22 mouse cellular contexts compared by ENCODE assay signal in genomic region chr8:70827010-70827409, GRCm38 (mm10). TPM values are rescaled to one million over a fixed set of nuclear protein-coding genes. Genes with fewer than 3 reads are reported as not detected.
A peak's percentile ranks its signal among the peaks of the same experiment; 100 is the strongest.
DNase-seq lines count a peak whose midpoint lies in the region; ATAC-seq and TF ChIP-seq lines count a peak whose summit lies in the region.
"Had no signal": no experiment of that assay in that cellular context is flagged by ENCODE, and none has a peak within 500 bp of the region (broad histone marks: within the 10 kb centered on the region; RNA-seq: fewer than 3 reads in every experiment).

No protein-coding gene starts in this region.

- no peaks in the 10 kb centered on the region for H3K9me3 ChIP-seq in liver, postnatal 0 days (ENCODE audit: low read length)
- H3K9me3 ChIP-seq in liver, embryonic 12.5 days (replicated peaks), result no peaks in the 10 kb centered on the region
- H3K9me3 ChIP-seq in E14TG2a.4 (ENCODE audit: low read length), result peaks cover 7% of the 10 kb centered on the region; the same call in 1 of the 2 replicates
- H3K9me3 ChIP-seq: heart, embryonic 10.5 days; hindbrain, embryonic 15.5 days; limb, embryonic 15.5 days; stomach, embryonic 15.5 days had no signal

- H3K4me3 ChIP-seq in gastrocnemius, adult 2 months, result no peak overlapping the region
- no peak overlapping the region for H3K4me3 ChIP-seq in liver, postnatal 0 days (ENCODE audit: low read depth, low read length)
- H3K4me3 ChIP-seq in liver, embryonic 12.5 days, result no peak overlapping the region
- no peak overlapping the region for H3K4me3 ChIP-seq in E14TG2a.4 (replicated peaks; ENCODE audit: low read length)
- H3K4me3 ChIP-seq: heart, embryonic 10.5 days; hindbrain, embryonic 15.5 days; limb, embryonic 15.5 days; megakaryocyte, embryonic 14.5 days; stomach, embryonic 15.5 days had no signal

- TF ChIP-seq CTCF in gastrocnemius, adult 2 months (IDR thresholded peaks at IDR 0.05), result peak; percentile 35
- peak; percentile 53 for TF ChIP-seq CTCF in liver, postnatal 0 days (IDR thresholded peaks at IDR 0.05; ENCODE audit: low read depth)
- peak; percentile 44; the same call in 1 of the 2 replicates for TF ChIP-seq CTCF in E14TG2a.4 (conservative IDR thresholded peaks at IDR 0.05; ENCODE audit: low read length)

- H3K27me3 ChIP-seq in liver, postnatal 0 days (ENCODE audit: insufficient read depth, low read length), result no peaks in the 10 kb centered on the region
- peaks cover 5% of the 10 kb centered on the region for H3K27me3 ChIP-seq in liver, embryonic 12.5 days (replicated peaks)
- H3K27me3 ChIP-seq in E14TG2a.4 (ENCODE audit: insufficient read depth, low read length), result peaks cover 3% of the 10 kb centered on the region; the same call in 1 of the 2 replicates
- H3K27me3 ChIP-seq: limb, embryonic 15.5 days; stomach, embryonic 15.5 days had no signal

- TF ChIP-seq EP300 in liver, postnatal 0 days (IDR thresholded peaks at IDR 0.05; ENCODE audit: low read depth), result no peak

- H3K27ac ChIP-seq in gastrocnemius, adult 2 months, result peak overlapping the region; percentile 84
- H3K27ac ChIP-seq in liver, postnatal 0 days (ENCODE audit: low read depth), result no peak overlapping the region
- H3K27ac ChIP-seq in liver, embryonic 12.5 days, result no peak overlapping the region
- H3K27ac ChIP-seq: heart, embryonic 10.5 days; hindbrain, embryonic 15.5 days; limb, embryonic 15.5 days; stomach, embryonic 15.5 days had no signal

- no peak overlapping the region for H3K9ac ChIP-seq in liver, postnatal 0 days (replicated peaks)
- no peak overlapping the region for H3K9ac ChIP-seq in liver, embryonic 12.5 days
- H3K9ac ChIP-seq: hindbrain, embryonic 15.5 days; limb, embryonic 15.5 days; stomach, embryonic 15.5 days had no signal

- intact Hi-C loops in gastrocnemius, adult 2 months (cut with DNase I), result no loop called here
- intact Hi-C loops in gastrocnemius, postnatal 14 days (cut with DNase I; ENCODE audit: low total_unique reads), result no loop called here
- intact Hi-C loops in left cerebral cortex, postnatal 10 days (cut with DNase I), result no loop called here

- ATAC-seq in liver, postnatal 0 days, result no peak
- no peak for ATAC-seq in liver, embryonic 12.5 days
- ATAC-seq: activated CD4-positive, CD25-positive, alpha-beta regulatory T cell, adult 4 months had no signal

- no peak overlapping the region for H3K4me2 ChIP-seq in liver, postnatal 0 days (ENCODE audit: low read depth, low read length)
- no peak overlapping the region for H3K4me2 ChIP-seq in liver, embryonic 12.5 days
- H3K4me2 ChIP-seq: hindbrain, embryonic 15.5 days; limb, embryonic 15.5 days; stomach, embryonic 15.5 days had no signal

- 91% methylated on average over 2 of the region's 2 CpGs for WGBS in liver, postnatal 0 days (ENCODE audit: insufficient replicate concordance)
- WGBS in liver, embryonic 12.5 days (ENCODE audit: insufficient replicate concordance), result 88% methylated on average over 2 of the region's 2 CpGs

- H3K36me3 ChIP-seq in liver, postnatal 0 days (replicated peaks; ENCODE audit: insufficient read depth, low read length), result no peaks in the 10 kb centered on the region
- H3K36me3 ChIP-seq in liver, embryonic 12.5 days, result no peaks in the 10 kb centered on the region
- H3K36me3 ChIP-seq in E14TG2a.4 (ENCODE audit: insufficient read depth, low read length), result no peaks in the 10 kb centered on the region
- H3K36me3 ChIP-seq: heart, embryonic 10.5 days; hindbrain, embryonic 15.5 days; limb, embryonic 15.5 days; stomach, embryonic 15.5 days had no signal

- no peak for DNase-seq in gastrocnemius, adult 2 months
- DNase-seq in gastrocnemius, postnatal 14 days, result no peak
- DNase-seq in liver, postnatal 0 days, result no peak
- peak; percentile 49 for DNase-seq in induced T-regulatory cell, adult 2 months (ENCODE audit: low read depth)
- no peak for DNase-seq in urinary bladder, postnatal 36 days (ENCODE audit: low spot score in 2 of 2)
- no peak for DNase-seq in left cerebral cortex, postnatal 10 days (ENCODE audit: extremely low spot score in 1 of 2, low spot score in 2 of 2)
- DNase-seq: adrenal gland, postnatal 14 days; cerebellum, adult 8-10 months; gastrocnemius, postnatal 10 days; heart, postnatal 14 days; kidney, adult 18-20 months; kidney, postnatal 25 days; spleen, adult 18-20 months had no signal

- no peaks in the 10 kb centered on the region for H3K4me1 ChIP-seq in liver, postnatal 0 days (ENCODE audit: insufficient read depth)
- peaks cover 13% of the 10 kb centered on the region for H3K4me1 ChIP-seq in liver, embryonic 12.5 days
- H3K4me1 ChIP-seq in E14TG2a.4 (replicated peaks; ENCODE audit: low read depth, low read length), result peaks cover 25% of the 10 kb centered on the region
- H3K4me1 ChIP-seq: hindbrain, embryonic 15.5 days; stomach, embryonic 15.5 days had no signal

RNA-seq across cellular contexts. Expression of gene Arrdc2, which starts 12.5 kb away (rescaled TPM):
- 100 to 1,000 TPM in 1 of 2 experiments, 10 to 100 TPM in 1; 66.5 to 182 TPM for total RNA-seq in gastrocnemius, adult 2 months (2021)
- 10 to 100 TPM in 1 of 2 experiments, 1 to 10 TPM in 1; 4.8 to 71.3 TPM for total RNA-seq in gastrocnemius, postnatal 14 days (2021)
- polyA plus RNA-seq in liver, postnatal 0 days (2015; fragmentation: Nextera tagmentation; extraction: Ambion mirVana), result 6.1 and 6.2 TPM in 2 replicates
- 16.1 and 17.8 TPM in 2 replicates for polyA plus RNA-seq in liver, embryonic 12.5 days (2016; fragmentation: Nextera tagmentation; extraction: Ambion mirVana)
- 10 to 100 TPM; 12.9 to 21.2 TPM for total RNA-seq in left cerebral cortex, postnatal 10 days (2021)

RNA-seq across cellular contexts. Expression of gene Il12rb1, which starts 18.8 kb away (rescaled TPM):
- not detected for total RNA-seq in gastrocnemius, adult 2 months (2021)
- under 1 TPM in 1 of 2 experiments, not detected in 1; 0.09 TPM for total RNA-seq in gastrocnemius, postnatal 14 days (2021)
- 0.19 and 0.25 TPM in 2 replicates for polyA plus RNA-seq in liver, postnatal 0 days (2015; fragmentation: Nextera tagmentation; extraction: Ambion mirVana)
- 0.18 and 0.22 TPM in 2 replicates for polyA plus RNA-seq in liver, embryonic 12.5 days (2016; fragmentation: Nextera tagmentation; extraction: Ambion mirVana)
- total RNA-seq in left cerebral cortex, postnatal 10 days (2021), result under 1 TPM; 0.13 to 0.28 TPM
- total RNA-seq: adrenal gland, postnatal 14 days had no signal
- polyA plus RNA-seq: heart, embryonic 10.5 days; hindbrain, embryonic 15.5 days; neural tube, embryonic 11.5 days had no signal

RNA-seq across cellular contexts. Expression of gene Mast3, which starts 22.2 kb away (rescaled TPM):
- total RNA-seq in gastrocnemius, adult 2 months (2021), result 1 to 10 TPM; 2.7 to 3.6 TPM
- total RNA-seq in gastrocnemius, postnatal 14 days (2021), result 1 to 10 TPM; 5.2 to 7.0 TPM
- 5.2 and 6.0 TPM in 2 replicates for polyA plus RNA-seq in liver, postnatal 0 days (2015; fragmentation: Nextera tagmentation; extraction: Ambion mirVana)
- 9.8 and 10.4 TPM in 2 replicates for polyA plus RNA-seq in liver, embryonic 12.5 days (2016; fragmentation: Nextera tagmentation; extraction: Ambion mirVana)
- total RNA-seq in left cerebral cortex, postnatal 10 days (2021), result 100 to 1,000 TPM; 115 to 117 TPM

RNA-seq across cellular contexts. Expression of gene Kcnn1, which starts 36.0 kb away (rescaled TPM):
- total RNA-seq in gastrocnemius, adult 2 months (2021), result 10 to 100 TPM; 18.1 to 21.5 TPM
- 1 to 10 TPM; 5.4 to 6.6 TPM for total RNA-seq in gastrocnemius, postnatal 14 days (2021)
- polyA plus RNA-seq in liver, postnatal 0 days (2015; fragmentation: Nextera tagmentation; extraction: Ambion mirVana), result 0.19 and 0.45 TPM in 2 replicates
- polyA plus RNA-seq in liver, embryonic 12.5 days (2016; fragmentation: Nextera tagmentation; extraction: Ambion mirVana), result 0.55 and 0.72 TPM in 2 replicates
- total RNA-seq in left cerebral cortex, postnatal 10 days (2021), result 10 to 100 TPM; 27.9 to 33.2 TPM
- polyA plus RNA-seq: activated CD4-positive, CD25-positive, alpha-beta regulatory T cell, adult 4 months had no signal

RNA-seq across cellular contexts. Expression of gene Ccdc124, which starts 46.7 kb away (rescaled TPM):
- total RNA-seq in gastrocnemius, adult 2 months (2021), result 10 to 100 TPM; 65.6 to 73.1 TPM
- total RNA-seq in gastrocnemius, postnatal 14 days (2021), result 10 to 100 TPM; 50.3 to 50.9 TPM
- polyA plus RNA-seq in liver, postnatal 0 days (2015; fragmentation: Nextera tagmentation; extraction: Ambion mirVana), result 34.3 and 37.9 TPM in 2 replicates
- polyA plus RNA-seq in liver, embryonic 12.5 days (2016; fragmentation: Nextera tagmentation; extraction: Ambion mirVana), result 78.8 and 81.1 TPM in 2 replicates
- 10 to 100 TPM; 88.9 to 93.3 TPM for total RNA-seq in left cerebral cortex, postnatal 10 days (2021)

Comparison
In these comparisons a context has a peak if more than half of its experiments do, and no peak if none do; other contexts are left out.
1. RNA of gene Mast3, which starts 22.2 kb away (total RNA-seq): 115 to 117 TPM in left cerebral cortex, postnatal 10 days; 5.2 to 7.0 TPM in gastrocnemius, postnatal 14 days and 2.7 to 3.6 TPM in gastrocnemius, adult 2 months; every median in the first group is over 10 times any median in the second.
2. Peak in every context shown above with its lines, with median percentiles within 50 percentile points of each other: CTCF ChIP-seq.